Mouse (Mus musculus) spleen, adult 2 months (tissue): Measurements from ENCODE around the gene Prdm4.

ENCODE experiments used
- CTCF ChIP-seq: fragments of 200-500 bp; IDR thresholded peaks from 2 replicates; pipeline ENCODE4 v1.5.1; 2011; ENCODE audit warnings: mild to moderate bottlenecking, inconsistent platforms; ENCODE audit not compliant: insufficient read depth, insufficient read length, insufficient replicate concordance; ENCODE audit errors: extremely low read depth
- POLR2A ChIP-seq: fragments of 200-500 bp; IDR thresholded peaks from 2 replicates; pipeline ENCODE4 v1.6.1; 2011; ENCODE audit warnings: low read depth, low read length, inconsistent platforms

DNA sequence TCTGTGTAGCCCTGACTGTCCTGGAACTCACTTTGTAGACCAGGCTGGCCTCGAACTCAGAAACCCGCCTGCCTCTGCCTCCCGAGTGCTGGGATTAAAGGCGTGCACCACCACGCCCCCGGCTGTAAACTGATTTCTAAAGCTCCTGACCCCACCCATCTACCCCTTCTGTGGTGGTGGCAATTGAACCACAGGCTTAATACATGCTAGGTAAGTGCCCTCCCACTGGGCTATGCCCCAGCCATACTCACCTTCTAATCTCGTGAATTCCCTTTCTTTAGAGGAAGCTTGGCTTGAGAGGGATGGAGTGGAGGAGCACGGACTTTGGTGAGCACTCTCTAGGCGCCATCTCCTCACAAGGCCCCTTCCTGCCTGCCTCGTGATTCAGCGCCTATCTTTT lies 13.0 kb upstream of the Prdm4 start:
- TF ChIP-seq CTCF (no peak), POLR2A (no peak)
